Comparison of ENCODE assay signal across 8 mouse cellular contexts in genomic region chr4:103214925-103215820, GRCm38 (mm10). TPM values are rescaled to one million over a fixed set of nuclear protein-coding genes. Genes with fewer than 3 reads are reported as not detected.
DNase-seq lines count a peak whose midpoint lies in the region; ATAC-seq and TF ChIP-seq lines count a peak whose summit lies in the region.

Gene Slc35d1, minus strand, starts transcription at chr4:103215164.

- H3K36me3 ChIP-seq in ES-Bruce4 (ENCODE audit: control insufficient read depth, insufficient read depth, low read length, poor library complexity, severe bottlenecking), result no peaks in the 10 kb centered on the region; the same call in 1 of the 2 replicates
- peaks cover 3% of the 10 kb centered on the region; the same call in 1 of the 2 replicates for H3K36me3 ChIP-seq in forebrain, embryonic 12.5 days (replicated peaks)
- H3K36me3 ChIP-seq in heart, postnatal 0 days (replicated peaks; ENCODE audit: control insufficient read depth, insufficient read depth, low read length), result peaks cover 8% of the 10 kb centered on the region
- H3K36me3 ChIP-seq in liver, postnatal 0 days (replicated peaks; ENCODE audit: insufficient read depth, low read length), result 0 out of 2 replicates have a peak, but pooled peaks cover 7% of the 10 kb centered on the region
- 0 out of 2 replicates have a peak, but pooled peaks cover 5% of the 10 kb centered on the region for H3K36me3 ChIP-seq in neural tube, embryonic 15.5 days

- H3K27ac ChIP-seq in ES-Bruce4 (ENCODE audit: insufficient read depth, low read length), result peak within 1 kb of the TSS; percentile 39
- H3K27ac ChIP-seq in forebrain, embryonic 12.5 days, result peak within 1 kb of the TSS; percentile 99
- H3K27ac ChIP-seq in heart, postnatal 0 days (ENCODE audit: low read depth), result peak within 1 kb of the TSS; percentile 95
- peak within 1 kb of the TSS; percentile 98 for H3K27ac ChIP-seq in liver, postnatal 0 days (ENCODE audit: low read depth)
- H3K27ac ChIP-seq in neural tube, embryonic 15.5 days (replicated peaks), result peak within 1 kb of the TSS; percentile 99

- DNase-seq in c-Kit-positive CD71-negative TER-119-negative erythroid progenitor cells, embryonic 14.5 days (ENCODE audit: low read depth), result peak; percentile 36
- peak; percentile 73 for DNase-seq in heart, postnatal 0 days (ENCODE audit: low spot score)
- DNase-seq in kidney, postnatal 4 days, result peak; percentile 88 to 92
- peak; percentile 88 for DNase-seq in liver, postnatal 0 days
- DNase-seq in testis, postnatal 10 days (ENCODE audit: low spot score), result peak; percentile 87

- no peak for TF ChIP-seq POLR2A in ES-Bruce4 (IDR thresholded peaks at IDR 0.05; ENCODE audit: insufficient read depth, low read length)

- H3K4me2 ChIP-seq in forebrain, embryonic 12.5 days, result peak within 1 kb of the TSS; percentile 69
- H3K4me2 ChIP-seq in heart, postnatal 0 days (ENCODE audit: low read depth, low read length), result peak within 1 kb of the TSS; percentile 71
- peak within 1 kb of the TSS; percentile 87 for H3K4me2 ChIP-seq in liver, postnatal 0 days (ENCODE audit: low read depth, low read length)
- peak within 1 kb of the TSS; percentile 69 for H3K4me2 ChIP-seq in neural tube, embryonic 15.5 days

- TF ChIP-seq CTCF in ES-Bruce4 (IDR thresholded peaks at IDR 0.05; ENCODE audit: low read depth, low read length), result no peak
- TF ChIP-seq CTCF in heart, postnatal 0 days (IDR thresholded peaks at IDR 0.05; ENCODE audit: low read depth), result peak; percentile 26; the same call in 1 of the 2 replicates
- TF ChIP-seq CTCF in liver, postnatal 0 days (IDR thresholded peaks at IDR 0.05; ENCODE audit: low read depth), result peak; percentile 32; the same call in 1 of the 2 replicates

- peak; percentile 97 for ATAC-seq in forebrain, embryonic 12.5 days (ENCODE audit: low FRiP score)
- ATAC-seq in heart, postnatal 0 days (ENCODE audit: insufficient read depth, low read depth), result peak; percentile 86
- ATAC-seq in liver, postnatal 0 days, result peak; percentile 91
- ATAC-seq in neural tube, embryonic 15.5 days (ENCODE audit: low FRiP score), result peak; percentile 94

- 2% methylated on average over 65 of the region's 70 CpGs for WGBS in forebrain, embryonic 12.5 days
- WGBS in heart, postnatal 0 days, result 4% methylated on average over 58 of the region's 70 CpGs
- 3% methylated on average over 50 of the region's 70 CpGs for WGBS in liver, postnatal 0 days (ENCODE audit: insufficient replicate concordance)
- WGBS in neural tube, embryonic 15.5 days, result 3% methylated on average over 52 of the region's 70 CpGs

- peak within 1 kb of the TSS; percentile 97 for H3K9ac ChIP-seq in ES-Bruce4 (ENCODE audit: low read depth, poor library complexity, severe bottlenecking)
- H3K9ac ChIP-seq in forebrain, embryonic 12.5 days, result peak within 1 kb of the TSS; percentile 90
- H3K9ac ChIP-seq in heart, postnatal 0 days (replicated peaks; ENCODE audit: low read depth, low read length), result peak within 1 kb of the TSS; percentile 97
- peak within 1 kb of the TSS; percentile 98 for H3K9ac ChIP-seq in liver, postnatal 0 days (replicated peaks)
- peak within 1 kb of the TSS; percentile 94 for H3K9ac ChIP-seq in neural tube, embryonic 15.5 days (replicated peaks)

- H3K4me3 ChIP-seq in ES-Bruce4 (ENCODE audit: low read depth, low read length), result peak within 1 kb of the TSS; percentile 87
- H3K4me3 ChIP-seq in forebrain, embryonic 12.5 days (replicated peaks), result peak within 1 kb of the TSS; percentile 66
- peak within 1 kb of the TSS; percentile 80 for H3K4me3 ChIP-seq in heart, postnatal 0 days (ENCODE audit: low read depth, low read length)
- H3K4me3 ChIP-seq in liver, postnatal 0 days (ENCODE audit: low read depth, low read length), result peak within 1 kb of the TSS; percentile 97
- peak within 1 kb of the TSS; percentile 89 for H3K4me3 ChIP-seq in neural tube, embryonic 15.5 days (replicated peaks)

- no peaks in the 10 kb centered on the region for H3K27me3 ChIP-seq in ES-Bruce4 (ENCODE audit: control insufficient read depth, insufficient read depth, low read length, poor library complexity, severe bottlenecking)
- no peaks in the 10 kb centered on the region for H3K27me3 ChIP-seq in forebrain, embryonic 12.5 days
- no peaks in the 10 kb centered on the region for H3K27me3 ChIP-seq in heart, postnatal 0 days (ENCODE audit: control insufficient read depth, insufficient read depth, low read length)
- no peaks in the 10 kb centered on the region for H3K27me3 ChIP-seq in liver, postnatal 0 days (ENCODE audit: insufficient read depth, low read length)
- no peaks in the 10 kb centered on the region for H3K27me3 ChIP-seq in neural tube, embryonic 15.5 days (replicated peaks)

- TF ChIP-seq EP300 in ES-Bruce4 (IDR thresholded peaks at IDR 0.05; ENCODE audit: insufficient read depth, low read depth, low read length), result no peak
- no peak for TF ChIP-seq EP300 in heart, postnatal 0 days (IDR thresholded peaks at IDR 0.05; ENCODE audit: low read depth)
- TF ChIP-seq EP300 in liver, postnatal 0 days (IDR thresholded peaks at IDR 0.05; ENCODE audit: low read depth), result no peak

- no peaks in the 10 kb centered on the region for H3K9me3 ChIP-seq in ES-Bruce4 (replicated peaks; ENCODE audit: control insufficient read depth, insufficient read depth, low read length, poor library complexity, severe bottlenecking)
- no peaks in the 10 kb centered on the region for H3K9me3 ChIP-seq in forebrain, embryonic 12.5 days
- no peaks in the 10 kb centered on the region for H3K9me3 ChIP-seq in heart, postnatal 0 days (replicated peaks; ENCODE audit: control insufficient read depth, low read length)
- H3K9me3 ChIP-seq in liver, postnatal 0 days (ENCODE audit: low read length), result no peaks in the 10 kb centered on the region
- no peaks in the 10 kb centered on the region for H3K9me3 ChIP-seq in neural tube, embryonic 15.5 days (replicated peaks)

- H3K4me1 ChIP-seq in ES-Bruce4 (ENCODE audit: control insufficient read depth, insufficient read depth, low read length), result no peaks in the 10 kb centered on the region
- H3K4me1 ChIP-seq in forebrain, embryonic 12.5 days, result peaks cover 15% of the 10 kb centered on the region
- H3K4me1 ChIP-seq in heart, postnatal 0 days (ENCODE audit: control insufficient read depth, insufficient read depth), result 0 out of 2 replicates have a peak, but pooled peaks cover 6% of the 10 kb centered on the region
- H3K4me1 ChIP-seq in liver, postnatal 0 days (ENCODE audit: insufficient read depth), result peaks cover 13% of the 10 kb centered on the region
- H3K4me1 ChIP-seq in neural tube, embryonic 15.5 days, result peaks cover 23% of the 10 kb centered on the region

RNA-seq across cellular contexts. Expression of gene Slc35d1, which starts in this region (rescaled TPM):
- 14.1 and 15.0 TPM in 2 replicates for polyA plus RNA-seq in ES-Bruce4 (2011; ENCODE audit: insufficient read depth, insufficient read length, low read depth, missing spikeins)
- 7.2 and 8.1 TPM in 2 replicates for polyA plus RNA-seq in forebrain, embryonic 12.5 days (2016; fragmentation: Nextera tagmentation; extraction: Ambion mirVana)
- 2.6 and 4.8 TPM in 2 replicates for total RNA-seq in heart, postnatal 0 days (2014; rRNA removed; ENCODE audit: low replicate concordance)
- 3.4 and 4.2 TPM in 2 replicates for polyA plus RNA-seq in heart, postnatal 0 days (2015; fragmentation: Nextera tagmentation; extraction: Ambion mirVana)
- 10.0 and 10.5 TPM in 2 replicates for polyA plus RNA-seq in liver, postnatal 0 days (2015; fragmentation: Nextera tagmentation; extraction: Ambion mirVana)
- 8.2 and 10.1 TPM in 2 replicates for polyA plus RNA-seq in neural tube, embryonic 15.5 days (2015; fragmentation: Nextera tagmentation; extraction: Ambion mirVana)

Comparison
In these comparisons a context has a peak if more than half of its experiments do, and no peak if none do; other contexts are left out.
1. Peak in every context shown above with its lines: DNase-seq, ATAC-seq, H3K4me3 ChIP-seq and H3K27ac ChIP-seq.
2. H3K27ac ChIP-seq: peak in every context shown above with its lines; median percentile 99 in forebrain, embryonic 12.5 days; 99 in neural tube, embryonic 15.5 days; 98 in liver, postnatal 0 days; 95 in heart, postnatal 0 days; 39 in ES-Bruce4.
3. DNase-seq: peak in every context shown above with its lines; median percentile 90 in kidney, postnatal 4 days; 88 in liver, postnatal 0 days; 87 in testis, postnatal 10 days; 73 in heart, postnatal 0 days; 36 in c-Kit-positive CD71-negative TER-119-negative erythroid progenitor cells, embryonic 14.5 days.